Mouse (Mus musculus): ENCODE data around the gene Jak1. TPM values are rescaled to one million over a fixed set of nuclear protein-coding genes. Genes with fewer than 3 reads are reported as not detected.

Jak1 gene
- polyA plus RNA-seq, 1 experiment, result 50.2 TPM

GRCm38 (mm10) chr4:101179076-101179475 is 86.0 kb downstream of the Jak1 start:
- no peak for DNase-seq (ENCODE audit: low read depth)
- TF ChIP-seq CTCF (IDR thresholded peaks at IDR 0.05; ENCODE audit: borderline replicate concordance, extremely low read depth, insufficient read depth, insufficient read length) (no peak), POLR2A (IDR thresholded peaks at IDR 0.05; ENCODE audit: borderline replicate concordance, extremely low read depth, insufficient read depth, insufficient read length, poor library complexity, severe bottlenecking) (no peak)

GRCm38 (mm10) chr4:101177796-101178195 is 87.3 kb downstream of the Jak1 start:
- TF ChIP-seq CTCF (IDR thresholded peaks at IDR 0.05; ENCODE audit: borderline replicate concordance, extremely low read depth, insufficient read depth, insufficient read length), result no peak
- no peak for TF ChIP-seq POLR2A (IDR thresholded peaks at IDR 0.05; ENCODE audit: borderline replicate concordance, extremely low read depth, insufficient read depth, insufficient read length, poor library complexity, severe bottlenecking)
- no peak for DNase-seq (ENCODE audit: low read depth)

GRCm38 (mm10) chr4:101176123-101176522 is 89.0 kb downstream of the Jak1 start:
- DNase-seq (ENCODE audit: low read depth), result no peak
- TF ChIP-seq CTCF (IDR thresholded peaks at IDR 0.05; ENCODE audit: borderline replicate concordance, extremely low read depth, insufficient read depth, insufficient read length), result no peak
- TF ChIP-seq POLR2A (IDR thresholded peaks at IDR 0.05; ENCODE audit: borderline replicate concordance, extremely low read depth, insufficient read depth, insufficient read length, poor library complexity, severe bottlenecking), result no peak

- DNase-seq (ENCODE audit: low read depth), result no peak
- TF ChIP-seq CTCF (IDR thresholded peaks at IDR 0.05; ENCODE audit: borderline replicate concordance, extremely low read depth, insufficient read depth, insufficient read length) (no peak), POLR2A (IDR thresholded peaks at IDR 0.05; ENCODE audit: borderline replicate concordance, extremely low read depth, insufficient read depth, insufficient read length, poor library complexity, severe bottlenecking) (no peak)
Measured at GRCm38 (mm10) chr4:101174916-101175625, 90.0 kb downstream of the Jak1 start.

- TF ChIP-seq CTCF (IDR thresholded peaks at IDR 0.05; ENCODE audit: borderline replicate concordance, extremely low read depth, insufficient read depth, insufficient read length) (no peak), POLR2A (IDR thresholded peaks at IDR 0.05; ENCODE audit: borderline replicate concordance, extremely low read depth, insufficient read depth, insufficient read length, poor library complexity, severe bottlenecking) (no peak)
- no peak for DNase-seq (ENCODE audit: low read depth)
Measured at GRCm38 (mm10) chr4:101172738-101173137, 92.3 kb downstream of the Jak1 start.

- TF ChIP-seq POLR2A (IDR thresholded peaks at IDR 0.05; ENCODE audit: borderline replicate concordance, extremely low read depth, insufficient read depth, insufficient read length, poor library complexity, severe bottlenecking), result no peak
- peak; percentile 55; the same call in 1 of the 2 replicates for TF ChIP-seq CTCF (IDR thresholded peaks at IDR 0.05; ENCODE audit: borderline replicate concordance, extremely low read depth, insufficient read depth, insufficient read length)
Measured at GRCm38 (mm10) chr4:101168189-101168778, 96.8 kb downstream of the Jak1 start.

GRCm38 (mm10) chr4:101167777-101168176 is 97.3 kb downstream of the Jak1 start:
- TF ChIP-seq POLR2A (IDR thresholded peaks at IDR 0.05; ENCODE audit: borderline replicate concordance, extremely low read depth, insufficient read depth, insufficient read length, poor library complexity, severe bottlenecking), result no peak
- TF ChIP-seq CTCF (IDR thresholded peaks at IDR 0.05; ENCODE audit: borderline replicate concordance, extremely low read depth, insufficient read depth, insufficient read length), result no peak
- no peak for DNase-seq (ENCODE audit: low read depth)

More at GRCm38 (mm10) chr4:101168189-101168778, 96.8 kb downstream of the Jak1 start:
- peak; percentile 70 for DNase-seq (ENCODE audit: low read depth)

GRCm38 (mm10) chr4:101165776-101166175 is 99.3 kb downstream of the Jak1 start:
- DNase-seq (ENCODE audit: low read depth), result no peak
- TF ChIP-seq CTCF (IDR thresholded peaks at IDR 0.05; ENCODE audit: borderline replicate concordance, extremely low read depth, insufficient read depth, insufficient read length) (no peak), POLR2A (IDR thresholded peaks at IDR 0.05; ENCODE audit: borderline replicate concordance, extremely low read depth, insufficient read depth, insufficient read length, poor library complexity, severe bottlenecking) (no peak)

- DNase-seq (ENCODE audit: low read depth), result no peak
Measured at GRCm38 (mm10) chr4:101164673-101165072, 100.4 kb downstream of the Jak1 start.

GRCm38 (mm10) chr4:101164189-101164588 is 100.9 kb downstream of the Jak1 start:
- no peak for DNase-seq (ENCODE audit: low read depth)
- TF ChIP-seq POLR2A (IDR thresholded peaks at IDR 0.05; ENCODE audit: borderline replicate concordance, extremely low read depth, insufficient read depth, insufficient read length, poor library complexity, severe bottlenecking) (no peak), CTCF (IDR thresholded peaks at IDR 0.05; ENCODE audit: borderline replicate concordance, extremely low read depth, insufficient read depth, insufficient read length) (no peak)

More at GRCm38 (mm10) chr4:101164673-101165072, 100.4 kb downstream of the Jak1 start:
- TF ChIP-seq POLR2A (IDR thresholded peaks at IDR 0.05; ENCODE audit: borderline replicate concordance, extremely low read depth, insufficient read depth, insufficient read length, poor library complexity, severe bottlenecking) (no peak), CTCF (IDR thresholded peaks at IDR 0.05; ENCODE audit: borderline replicate concordance, extremely low read depth, insufficient read depth, insufficient read length) (no peak)

GRCm38 (mm10) chr4:101160821-101161220 is 104.3 kb downstream of the Jak1 start:
- no peak for DNase-seq (ENCODE audit: low read depth)
- no peak for TF ChIP-seq POLR2A (IDR thresholded peaks at IDR 0.05; ENCODE audit: borderline replicate concordance, extremely low read depth, insufficient read depth, insufficient read length, poor library complexity, severe bottlenecking)

Data from brain, embryonic 14.5 days (tissue).